16 mouse cellular contexts compared by ENCODE assay signal in genomic region chr7:144636000-144636399, GRCm38 (mm10). TPM values are rescaled to one million over a fixed set of nuclear protein-coding genes. Genes with fewer than 3 reads are reported as not detected.
DNase-seq lines count a peak whose midpoint lies in the region; ATAC-seq and TF ChIP-seq lines count a peak whose summit lies in the region.
"Had no signal": no experiment of that assay in that cellular context is flagged by ENCODE, and none has a peak within 500 bp of the region (broad histone marks: within the 10 kb centered on the region; RNA-seq: fewer than 3 reads in every experiment).

No protein-coding gene starts in this region.

- no peak overlapping the region for H3K9ac ChIP-seq in forebrain, embryonic 14.5 days (ENCODE audit: low read length)
- H3K9ac ChIP-seq in intestine, embryonic 15.5 days: no peak overlapping the region
- H3K9ac ChIP-seq in intestine, postnatal 0 days (ENCODE audit: low read depth, low read length): no peak overlapping the region
- H3K9ac ChIP-seq in stomach, postnatal 0 days (ENCODE audit: low read length): no peak overlapping the region
- H3K9ac ChIP-seq: embryonic facial prominence, embryonic 15.5 days; heart, embryonic 13.5 days; kidney, embryonic 15.5 days had no signal

- H3K4me3 ChIP-seq in forebrain, embryonic 10.5 days: no peak overlapping the region
- no peak overlapping the region for H3K4me3 ChIP-seq in forebrain, embryonic 14.5 days (ENCODE audit: low read depth, low read length)
- no peak overlapping the region for H3K4me3 ChIP-seq in intestine, embryonic 15.5 days (replicated peaks)
- H3K4me3 ChIP-seq in intestine, postnatal 0 days (ENCODE audit: low read depth, low read length): no peak overlapping the region
- H3K4me3 ChIP-seq in stomach, postnatal 0 days (ENCODE audit: low read depth, low read length): no peak overlapping the region
- H3K4me3 ChIP-seq: embryonic facial prominence, embryonic 15.5 days; heart, embryonic 13.5 days; kidney, embryonic 15.5 days had no signal

- H3K9me3 ChIP-seq in forebrain, embryonic 10.5 days: no peaks in the 10 kb centered on the region
- no peaks in the 10 kb centered on the region for H3K9me3 ChIP-seq in forebrain, embryonic 14.5 days (replicated peaks; ENCODE audit: control insufficient read depth, low read length)
- no peaks in the 10 kb centered on the region for H3K9me3 ChIP-seq in intestine, embryonic 15.5 days
- H3K9me3 ChIP-seq in intestine, postnatal 0 days (ENCODE audit: control insufficient read depth): no peaks in the 10 kb centered on the region
- no peaks in the 10 kb centered on the region for H3K9me3 ChIP-seq in stomach, postnatal 0 days (ENCODE audit: control insufficient read depth, low read length)
- H3K9me3 ChIP-seq: embryonic facial prominence, embryonic 15.5 days; heart, embryonic 13.5 days; kidney, embryonic 15.5 days had no signal

- WGBS in forebrain, embryonic 10.5 days: 79% methylated on average over 2 of the region's 2 CpGs
- WGBS in forebrain, embryonic 14.5 days: 63% methylated on average over 2 of the region's 2 CpGs
- 27% methylated on average over 2 of the region's 2 CpGs for WGBS in intestine, embryonic 15.5 days
- WGBS in intestine, postnatal 0 days: 25% methylated on average over 2 of the region's 2 CpGs
- 48% methylated on average over 2 of the region's 2 CpGs for WGBS in stomach, postnatal 0 days

- peaks cover 96% of the 10 kb centered on the region for H3K27me3 ChIP-seq in forebrain, embryonic 10.5 days (ENCODE audit: poor library complexity, severe bottlenecking)
- H3K27me3 ChIP-seq in forebrain, embryonic 14.5 days (replicated peaks; ENCODE audit: control insufficient read depth, insufficient read depth, low read length): no peaks in the 10 kb centered on the region
- no peaks in the 10 kb centered on the region for H3K27me3 ChIP-seq in intestine, embryonic 15.5 days (replicated peaks)
- H3K27me3 ChIP-seq in intestine, postnatal 0 days (replicated peaks; ENCODE audit: control insufficient read depth, insufficient read depth, low read length): no peaks in the 10 kb centered on the region
- no peaks in the 10 kb centered on the region for H3K27me3 ChIP-seq in stomach, postnatal 0 days (ENCODE audit: control insufficient read depth, insufficient read depth, low read length)
- H3K27me3 ChIP-seq: embryonic facial prominence, embryonic 15.5 days; heart, embryonic 13.5 days; kidney, embryonic 15.5 days had no signal

- no peak for ATAC-seq in forebrain, embryonic 14.5 days
- ATAC-seq in intestine, embryonic 15.5 days: peak; percentile 47; the same call in 1 of the 2 replicates
- ATAC-seq in intestine, postnatal 0 days: no peak
- ATAC-seq in stomach, postnatal 0 days (ENCODE audit: low FRiP score, low TSS enrichment): peak; percentile 43; the same call in 1 of the 2 replicates
- ATAC-seq in cerebellum, adult (ENCODE audit: insufficient number of reproducible peaks, low FRiP score, low TSS enrichment): no peak

- DNase-seq in forebrain, embryonic 10.5 days (ENCODE audit: extremely low spot score, low spot score): no peak
- no peak for DNase-seq in forebrain, embryonic 14.5 days (ENCODE audit: low spot score)
- peak; percentile 52 to 53 for DNase-seq in urinary bladder, postnatal 36 days (ENCODE audit: low spot score in 2 of 2)
- no peak for DNase-seq in urinary bladder, postnatal 25 days (ENCODE audit: low spot score)
- no peak for DNase-seq in stomach, postnatal 0 days (ENCODE audit: low spot score)
- DNase-seq: cerebellum, adult 2 months; liver; lung, adult 18-20 months; right cerebral cortex, postnatal 4 days had no signal

- TF ChIP-seq CTCF in intestine, postnatal 0 days (IDR thresholded peaks at IDR 0.05; ENCODE audit: low read depth): no peak
- TF ChIP-seq CTCF in stomach, postnatal 0 days (IDR thresholded peaks at IDR 0.05; ENCODE audit: low read depth): no peak

- TF ChIP-seq EP300 in stomach, postnatal 0 days (optimal IDR thresholded peaks at IDR 0.05): no peak

- peaks cover 45% of the 10 kb centered on the region for H3K36me3 ChIP-seq in forebrain, embryonic 10.5 days (replicated peaks)
- no peaks in the 10 kb centered on the region for H3K36me3 ChIP-seq in forebrain, embryonic 14.5 days (ENCODE audit: control insufficient read depth, insufficient read depth, low read length)
- H3K36me3 ChIP-seq in intestine, embryonic 15.5 days: no peaks in the 10 kb centered on the region
- H3K36me3 ChIP-seq in intestine, postnatal 0 days (ENCODE audit: control insufficient read depth, insufficient read depth): no peaks in the 10 kb centered on the region
- H3K36me3 ChIP-seq in stomach, postnatal 0 days (ENCODE audit: control insufficient read depth, insufficient read depth, low read length): no peaks in the 10 kb centered on the region; the same call in 1 of the 2 replicates
- H3K36me3 ChIP-seq: embryonic facial prominence, embryonic 15.5 days; heart, embryonic 13.5 days had no signal

- H3K4me1 ChIP-seq in forebrain, embryonic 10.5 days: peaks cover 22% of the 10 kb centered on the region
- 0 out of 2 replicates have a peak, but pooled peaks cover 2% of the 10 kb centered on the region for H3K4me1 ChIP-seq in forebrain, embryonic 14.5 days (ENCODE audit: control insufficient read depth, insufficient read depth, low read length)
- H3K4me1 ChIP-seq in intestine, embryonic 15.5 days (replicated peaks): peaks cover 6% of the 10 kb centered on the region; the same call in 1 of the 2 replicates
- no peaks in the 10 kb centered on the region for H3K4me1 ChIP-seq in intestine, postnatal 0 days (replicated peaks; ENCODE audit: control insufficient read depth, insufficient read depth, low read length)
- no peaks in the 10 kb centered on the region for H3K4me1 ChIP-seq in stomach, postnatal 0 days (replicated peaks; ENCODE audit: control insufficient read depth, insufficient read depth)
- H3K4me1 ChIP-seq: embryonic facial prominence, embryonic 15.5 days had no signal

- peak overlapping the region; percentile 70 for H3K27ac ChIP-seq in forebrain, embryonic 10.5 days
- no peak overlapping the region for H3K27ac ChIP-seq in forebrain, embryonic 14.5 days (ENCODE audit: low read depth, low read length)
- H3K27ac ChIP-seq in intestine, embryonic 15.5 days: no peak overlapping the region
- no peak overlapping the region for H3K27ac ChIP-seq in intestine, postnatal 0 days (ENCODE audit: low read depth, low read length)
- no peak overlapping the region for H3K27ac ChIP-seq in stomach, postnatal 0 days (replicated peaks)
- H3K27ac ChIP-seq: embryonic facial prominence, embryonic 15.5 days; heart, embryonic 13.5 days; kidney, embryonic 15.5 days; macrophage had no signal

- no peak overlapping the region for H3K4me2 ChIP-seq in forebrain, embryonic 14.5 days (ENCODE audit: low read length)
- no peak overlapping the region for H3K4me2 ChIP-seq in intestine, embryonic 15.5 days (replicated peaks)
- H3K4me2 ChIP-seq in intestine, postnatal 0 days (replicated peaks; ENCODE audit: low read depth): no peak overlapping the region
- H3K4me2 ChIP-seq in stomach, postnatal 0 days (replicated peaks; ENCODE audit: low read depth): no peak overlapping the region
- H3K4me2 ChIP-seq: embryonic facial prominence, embryonic 15.5 days; heart, embryonic 13.5 days; kidney, embryonic 15.5 days had no signal

RNA-seq across cellular contexts. Expression of gene Fadd, which starts 53.7 kb away (rescaled TPM):
- polyA plus RNA-seq in forebrain, embryonic 10.5 days (2016; fragmentation: Nextera tagmentation; extraction: Ambion mirVana): 11.4 and 12.1 TPM in 2 replicates
- 6.7 and 7.2 TPM in 2 replicates for polyA plus RNA-seq in forebrain, embryonic 14.5 days (2014; fragmentation: Nextera tagmentation; extraction: Ambion mirVana)
- 12.8 and 13.0 TPM in 2 replicates for polyA plus RNA-seq in intestine, embryonic 15.5 days (2015; fragmentation: Nextera tagmentation; extraction: Ambion mirVana)
- 12.5 and 13.4 TPM in 2 replicates for polyA plus RNA-seq in intestine, postnatal 0 days (2015; fragmentation: Nextera tagmentation; extraction: Ambion mirVana)
- polyA plus RNA-seq in stomach, postnatal 0 days (2015; fragmentation: Nextera tagmentation; extraction: Ambion mirVana): 7.8 and 8.9 TPM in 2 replicates

Comparison
In these comparisons a context has a peak if more than half of its experiments do, and no peak if none do; other contexts are left out.
1. DNase-seq: peak in urinary bladder, postnatal 36 days (2 of 2); none in forebrain, embryonic 10.5 days (single experiment), forebrain, embryonic 14.5 days (single experiment), urinary bladder, postnatal 25 days (single experiment) and stomach, postnatal 0 days (single experiment).
2. ATAC-seq: peak in intestine, embryonic 15.5 days (single experiment) and stomach, postnatal 0 days (single experiment); none in forebrain, embryonic 14.5 days (single experiment), intestine, postnatal 0 days (single experiment) and cerebellum, adult (single experiment).